Mouse (Mus musculus) liver, postnatal 0 days (tissue): Measurements from ENCODE around the gene Rps21. TPM values are rescaled to one million over a fixed set of nuclear protein-coding genes. Genes with fewer than 3 reads are reported as not detected.

Experiments used
- ATAC-seq: fragments of 200-750 bp; cut with Nextera tagmentation; 2 replicates; pipeline ENCODE4 v1.8.0; 2017; ENCODE audit warnings: mild to moderate bottlenecking, moderate library complexity
- DNase-seq: peaks from one replicate; pipeline ENCODE4 v3.0.0-alpha.2; 2016
- H3K27ac ChIP-seq: fragments of 300-500 bp; sonication (generic); 2 replicates; pipeline ENCODE4 v1.5.1; 2014; ENCODE audit warnings: antibody characterized with exemption, moderate library complexity, mild to moderate bottlenecking, low read depth
- H3K27me3 ChIP-seq: fragments of 300-500 bp; sonication (generic); 2 replicates; pipeline ENCODE4 v1.6.1; 2014; ENCODE audit warnings: low read length, control low read depth, mixed read lengths; ENCODE audit not compliant: insufficient read depth
- H3K36me3 ChIP-seq: fragments of 300-500 bp; sonication (generic); replicated peaks from 2 replicates; pipeline ENCODE4 v1.6.1; 2014; ENCODE audit warnings: mild to moderate bottlenecking, control low read depth, low read length, moderate library complexity, mixed read lengths; ENCODE audit not compliant: insufficient read depth
- H3K4me1 ChIP-seq: fragments of 300-500 bp; sonication (generic); 2 replicates; pipeline ENCODE4 v1.6.1; 2014; ENCODE audit warnings: antibody characterized with exemption, mild to moderate bottlenecking, control low read depth; ENCODE audit not compliant: insufficient read depth
- H3K4me2 ChIP-seq: fragments of 300-500 bp; sonication (generic); 2 replicates; pipeline ENCODE4 v1.6.1; 2014; ENCODE audit warnings: low read depth, mild to moderate bottlenecking, low read length, moderate library complexity, mixed read lengths
- H3K4me3 ChIP-seq: fragments of 300-500 bp; sonication (generic); 2 replicates; pipeline ENCODE4 v1.5.1; 2014; ENCODE audit warnings: low read depth, low read length
- H3K9ac ChIP-seq: fragments of 300-500 bp; sonication (generic); replicated peaks from 2 replicates; pipeline ENCODE4 v1.6.1; 2014; ENCODE audit warnings: mild to moderate bottlenecking, moderate library complexity
- H3K9me3 ChIP-seq: fragments of 300-500 bp; sonication (generic); 2 replicates; pipeline ENCODE4 v1.6.1; 2016; ENCODE audit warnings: mild to moderate bottlenecking, control low read depth, low read length, mixed read lengths
- CTCF ChIP-seq: sonication (generic); IDR thresholded peaks from 2 replicates; pipeline ENCODE4 v1.5.1; 2016; ENCODE audit warnings: antibody characterized with exemption, low read depth
- EP300 ChIP-seq: IDR thresholded peaks from 2 replicates; pipeline ENCODE4 v1.6.1; 2016; ENCODE audit warnings: antibody characterized with exemption, low read depth, mild to moderate bottlenecking
- WGBS: fragments of 180-500 bp; shearing (Covaris S2); extraction: QIAGEN DNeasy Blood & Tissue Kit; methylation state at CpG from one replicate; pipeline ENCODE4 v1.1.7; 2014; ENCODE audit not compliant: insufficient replicate concordance; 5-methylcytosine and 5-hydroxymethylcytosine counted together
- polyA plus RNA-seq: library from polyadenylated mRNA; unstranded; fragments of >200 nt; fragmentation: Nextera tagmentation; extraction: Ambion mirVana; gene quantifications from 2 replicates; pipeline ENCODE4 v1.2.1, GENCODE M21; 2015

Rps21 gene
- polyA plus RNA-seq, 1 experiment from 2014 or later, result 382 TPM

- H3K27ac ChIP-seq, result no peak overlapping the region
- no peak for DNase-seq
- H3K9me3 ChIP-seq, result no peaks in the 10 kb centered on the region; the same call in 1 of the 2 replicates
- peaks cover 22% of the 10 kb centered on the region for H3K4me1 ChIP-seq
- H3K36me3 ChIP-seq, result no peaks in the 10 kb centered on the region
- H3K27me3 ChIP-seq, result no peaks in the 10 kb centered on the region
- H3K9ac ChIP-seq, result no peak overlapping the region
- H3K4me2 ChIP-seq, result no peak overlapping the region
- ATAC-seq, result no peak
- TF ChIP-seq EP300 (peak; percentile 17; the same call in 1 of the 2 replicates), CTCF (no peak)
- 28% methylated on average over 5 of the region's 5 CpGs for WGBS
- no peak overlapping the region for H3K4me3 ChIP-seq
Measured at GRCm38 (mm10) chr2:180238591-180238990, 18.6 kb upstream of the Rps21 start.

GRCm38 (mm10) chr2:180243108-180243507 is 14.1 kb upstream of the Rps21 start:
- Histone ChIP-seq H3K27ac (no peak overlapping the region), H3K36me3 (no peaks in the 10 kb centered on the region), H3K27me3 (no peaks in the 10 kb centered on the region), H3K4me3 (no peak overlapping the region), H3K9me3 (no peaks in the 10 kb centered on the region; the same call in 1 of the 2 replicates), H3K4me2 (no peak overlapping the region), H3K9ac (no peak overlapping the region), H3K4me1 (0 out of 2 replicates have a peak, but pooled peaks cover 2% of the 10 kb centered on the region)
- 75% methylated on average over 4 of the region's 4 CpGs for WGBS
- TF ChIP-seq CTCF (no peak), EP300 (no peak)
- ATAC-seq (no peak), DNase-seq (no peak)

- Histone ChIP-seq H3K4me1 (peaks cover 4% of the 10 kb centered on the region; the same call in 1 of the 2 replicates), H3K4me3 (no peak overlapping the region), H3K27ac (no peak overlapping the region), H3K36me3 (no peaks in the 10 kb centered on the region), H3K27me3 (no peaks in the 10 kb centered on the region), H3K9ac (no peak overlapping the region), H3K4me2 (no peak overlapping the region), H3K9me3 (no peaks in the 10 kb centered on the region)
- TF ChIP-seq EP300 (no peak), CTCF (no peak)
- ATAC-seq (no peak), DNase-seq (no peak)
- 82% methylated on average over 5 of the region's 5 CpGs for whole genome bisulfite sequencing
Measured at GRCm38 (mm10) chr2:180247916-180248315, 9.3 kb upstream of the Rps21 start.

GRCm38 (mm10) chr2:180248947-180249660 is 8.1 kb upstream of the Rps21 start:
- DNase-seq (peak; percentile 49), ATAC-seq (peak; percentile 60)
- Histone ChIP-seq H3K4me1 (peaks cover 4% of the 10 kb centered on the region; the same call in 1 of the 2 replicates), H3K27ac (no peak overlapping the region), H3K36me3 (no peaks in the 10 kb centered on the region), H3K4me2 (no peak overlapping the region), H3K4me3 (no peak overlapping the region), H3K9ac (no peak overlapping the region), H3K27me3 (no peaks in the 10 kb centered on the region), H3K9me3 (no peaks in the 10 kb centered on the region)
- WGBS, result 61% methylated on average over 9 of the region's 9 CpGs
- TF ChIP-seq EP300, result no peak
- TF ChIP-seq CTCF, result no peak

- no peak overlapping the region for H3K4me3 ChIP-seq
- 29% methylated on average over 11 of the region's 11 CpGs for WGBS
- peak; percentile 86 for ATAC-seq
- TF ChIP-seq CTCF (peak; percentile 99), EP300 (no peak)
- peaks cover 6% of the 10 kb centered on the region for H3K4me1 ChIP-seq
- H3K27me3 ChIP-seq, result no peaks in the 10 kb centered on the region
- no peaks in the 10 kb centered on the region for H3K36me3 ChIP-seq
- H3K27ac ChIP-seq, result no peak overlapping the region
- H3K4me2 ChIP-seq, result no peak overlapping the region
- DNase-seq, result peak; percentile 78
- H3K9ac ChIP-seq, result no peak overlapping the region
- H3K9me3 ChIP-seq, result no peaks in the 10 kb centered on the region
Measured at GRCm38 (mm10) chr2:180250930-180251611, 6.1 kb upstream of the Rps21 start.

- no peak overlapping the region for H3K9ac ChIP-seq
- H3K4me1 ChIP-seq, result peaks cover 13% of the 10 kb centered on the region
- TF ChIP-seq CTCF (no peak), EP300 (no peak)
- DNase-seq (no peak), ATAC-seq (no peak)
- no peak overlapping the region for H3K27ac ChIP-seq
- 78% methylated on average over 3 of the region's 3 CpGs for WGBS
- no peaks in the 10 kb centered on the region for H3K36me3 ChIP-seq
- no peak overlapping the region for H3K4me2 ChIP-seq
- H3K27me3 ChIP-seq, result no peaks in the 10 kb centered on the region
- no peak overlapping the region for H3K4me3 ChIP-seq
- no peaks in the 10 kb centered on the region for H3K9me3 ChIP-seq
Measured at GRCm38 (mm10) chr2:180251838-180252237, 5.3 kb upstream of the Rps21 start.
